Mouse (Mus musculus): ENCODE data around the gene 4933425L06Rik.

Gene 4933425L06Rik

DNA sequence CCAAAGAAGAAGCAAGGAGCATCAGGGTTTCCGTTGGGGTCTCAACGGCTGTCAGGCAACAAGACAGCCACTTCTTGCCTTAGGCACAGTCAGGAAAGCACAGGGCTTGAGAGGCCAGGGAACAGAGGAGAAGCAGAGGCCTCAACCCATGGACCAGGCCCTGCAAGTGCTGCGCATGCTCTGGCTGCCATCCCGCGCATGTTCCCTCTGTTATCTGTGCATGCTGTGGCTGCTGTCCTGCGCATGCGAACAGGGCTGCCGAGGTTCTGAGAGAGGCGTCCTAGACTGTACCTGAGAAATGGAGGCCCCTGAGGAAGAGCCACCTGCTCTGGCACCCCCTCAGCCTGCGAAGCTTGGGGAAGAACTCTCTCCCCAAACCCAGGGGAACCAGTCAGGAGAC is at the start of gene 4933425L06Rik:
TSS of gene 4933425L06Rik (plus strand) at position 261 of the 400 bp plus-strand sequence.
- DNase-seq (ENCODE audit: low read depth, low spot score), result no peak

DNA sequence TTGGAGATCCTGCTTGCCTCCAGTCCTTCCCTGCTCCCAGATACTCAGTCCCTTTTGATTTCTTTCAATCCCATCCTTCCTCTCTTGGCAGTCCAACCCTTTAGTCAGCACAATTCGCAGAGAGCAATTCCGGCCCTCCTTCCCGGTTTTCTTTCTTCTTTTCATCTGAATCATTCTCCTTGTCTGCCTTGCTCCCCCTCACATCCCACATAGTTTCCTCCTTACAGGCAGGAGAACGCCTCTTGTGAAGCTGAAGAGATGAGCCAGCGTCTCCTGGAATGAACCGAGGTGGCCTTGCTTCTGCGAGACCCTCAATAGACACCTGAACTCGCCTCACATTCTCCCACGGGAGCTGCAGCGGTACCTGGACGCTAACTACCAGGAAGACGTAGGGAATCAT is 44.1 kb upstream of the 4933425L06Rik start:
- DNase-seq (ENCODE audit: low read depth, low spot score), result peak; percentile 77

DNA sequence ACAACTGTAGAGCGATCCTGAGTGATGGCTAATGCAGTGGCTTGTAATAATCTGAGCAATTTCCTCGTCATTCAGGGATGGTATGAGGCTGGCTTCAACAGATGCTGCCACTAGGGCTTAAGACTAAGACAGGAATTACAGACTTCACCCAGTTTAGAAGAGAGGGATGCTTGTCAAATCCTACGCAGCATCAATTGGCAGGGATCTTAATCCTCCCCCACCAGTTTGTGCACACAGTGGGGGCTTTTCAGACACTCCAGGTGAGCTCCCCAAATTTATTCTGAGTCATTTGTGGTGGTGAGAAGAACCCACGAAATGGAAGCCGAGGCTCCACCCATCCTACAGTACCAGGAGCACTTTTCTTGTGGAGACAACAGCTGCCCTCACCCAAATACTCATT is 43.6 kb upstream of the 4933425L06Rik start:
- DNase-seq (ENCODE audit: low read depth, low spot score), result no peak

DNA sequence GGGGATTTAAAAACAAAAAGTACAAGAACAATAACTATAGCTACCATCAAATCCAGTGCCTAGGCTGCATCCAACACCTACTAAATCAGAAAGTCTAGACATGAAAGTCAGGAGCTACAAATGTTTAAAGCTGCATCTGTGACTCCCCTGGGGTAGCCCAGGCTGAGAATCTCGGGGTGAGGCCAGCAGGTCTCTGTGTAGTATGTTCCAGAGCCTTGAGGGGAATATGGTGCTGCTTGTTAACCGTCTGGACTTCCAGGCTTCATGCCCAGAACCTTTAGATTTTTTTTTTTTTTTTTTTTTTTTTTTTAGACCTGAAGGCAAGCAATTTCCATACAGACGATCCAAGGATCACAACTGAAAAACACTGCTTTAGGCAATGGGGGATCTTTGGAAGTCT is 38.0 kb upstream of the 4933425L06Rik start:
- no peak for DNase-seq (ENCODE audit: low read depth, low spot score)

DNA sequence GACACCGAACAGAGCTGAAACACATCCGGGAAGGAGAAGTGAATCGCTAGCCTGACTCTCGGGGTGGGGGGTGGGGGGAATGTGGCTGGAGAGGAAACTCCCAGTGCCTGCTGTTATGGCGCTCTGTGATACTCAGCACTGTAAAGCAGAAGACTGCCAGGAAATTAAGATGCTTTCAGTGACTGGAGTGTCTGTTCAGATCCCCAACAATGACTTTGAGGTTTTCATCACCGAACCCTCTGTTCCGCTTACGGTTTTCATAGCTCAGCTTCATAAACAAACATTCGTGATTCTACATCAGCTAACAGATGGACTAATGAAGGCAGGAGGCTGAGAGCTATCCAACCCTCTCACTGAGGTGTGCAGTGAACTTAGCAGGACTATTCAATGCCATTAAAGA is 34.5 kb upstream of the 4933425L06Rik start:
- DNase-seq (ENCODE audit: low read depth, low spot score), result no peak

DNA sequence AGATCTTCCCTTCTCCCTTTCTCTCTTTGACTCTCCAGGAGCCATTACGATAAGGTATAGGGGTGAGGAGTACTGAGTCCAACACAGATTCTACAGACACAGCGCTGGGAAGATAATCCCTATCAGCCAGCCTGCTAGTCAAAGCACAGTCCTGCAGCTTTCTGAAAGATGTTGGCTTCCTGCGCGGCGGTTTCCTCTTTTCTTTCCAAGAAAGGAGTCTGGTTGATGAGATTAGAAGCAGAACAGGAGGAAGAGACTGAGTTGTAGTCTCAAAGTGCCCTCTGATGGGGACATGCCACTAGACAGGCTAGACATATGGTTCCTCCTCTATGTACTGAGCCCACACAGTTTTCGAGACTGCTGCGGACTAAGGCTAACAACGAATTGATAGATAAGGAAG is 33.3 kb upstream of the 4933425L06Rik start:
- no peak for DNase-seq (ENCODE audit: low read depth, low spot score)

DNA sequence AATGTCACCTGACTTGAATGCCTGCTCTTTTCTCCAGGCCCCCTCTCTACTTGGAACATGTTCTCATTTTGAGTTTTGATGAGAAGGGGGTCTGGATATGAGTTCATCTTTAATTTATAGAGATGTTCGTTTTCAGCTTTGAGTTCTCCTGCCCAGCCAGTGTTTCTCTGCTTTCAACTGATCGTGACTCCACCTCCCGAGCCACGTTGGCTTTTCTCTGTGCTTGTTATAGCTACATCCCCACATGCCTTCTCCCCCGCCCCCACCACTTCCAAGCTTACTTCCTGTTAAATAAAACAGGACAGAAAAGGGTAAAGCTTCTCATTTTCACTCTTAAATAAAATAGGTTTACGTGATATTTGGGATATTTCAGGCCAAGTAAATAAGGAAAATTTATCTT is 30.5 kb upstream of the 4933425L06Rik start:
- no peak for DNase-seq (ENCODE audit: low read depth, low spot score)

DNA sequence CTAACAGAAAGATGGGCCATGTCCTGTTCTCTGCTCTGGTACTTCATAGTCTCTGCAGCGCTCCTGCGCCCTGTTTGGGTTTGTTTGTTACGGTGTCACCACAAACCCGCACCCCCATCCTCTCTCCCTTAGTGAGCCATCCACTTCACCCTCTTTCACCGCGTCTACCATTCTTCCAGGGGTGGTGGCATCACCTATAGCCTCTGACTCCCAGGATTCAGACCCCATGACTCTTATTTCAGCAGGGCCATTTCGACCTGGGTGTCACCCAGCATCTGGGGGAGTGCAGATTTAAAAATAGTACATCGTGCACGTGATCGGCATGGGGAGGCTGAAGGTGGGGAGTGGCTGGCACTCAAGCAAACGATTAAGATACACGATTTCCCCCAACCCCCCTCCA is 28.3 kb upstream of the 4933425L06Rik start:
- DNase-seq (ENCODE audit: low read depth, low spot score), result no peak

DNA sequence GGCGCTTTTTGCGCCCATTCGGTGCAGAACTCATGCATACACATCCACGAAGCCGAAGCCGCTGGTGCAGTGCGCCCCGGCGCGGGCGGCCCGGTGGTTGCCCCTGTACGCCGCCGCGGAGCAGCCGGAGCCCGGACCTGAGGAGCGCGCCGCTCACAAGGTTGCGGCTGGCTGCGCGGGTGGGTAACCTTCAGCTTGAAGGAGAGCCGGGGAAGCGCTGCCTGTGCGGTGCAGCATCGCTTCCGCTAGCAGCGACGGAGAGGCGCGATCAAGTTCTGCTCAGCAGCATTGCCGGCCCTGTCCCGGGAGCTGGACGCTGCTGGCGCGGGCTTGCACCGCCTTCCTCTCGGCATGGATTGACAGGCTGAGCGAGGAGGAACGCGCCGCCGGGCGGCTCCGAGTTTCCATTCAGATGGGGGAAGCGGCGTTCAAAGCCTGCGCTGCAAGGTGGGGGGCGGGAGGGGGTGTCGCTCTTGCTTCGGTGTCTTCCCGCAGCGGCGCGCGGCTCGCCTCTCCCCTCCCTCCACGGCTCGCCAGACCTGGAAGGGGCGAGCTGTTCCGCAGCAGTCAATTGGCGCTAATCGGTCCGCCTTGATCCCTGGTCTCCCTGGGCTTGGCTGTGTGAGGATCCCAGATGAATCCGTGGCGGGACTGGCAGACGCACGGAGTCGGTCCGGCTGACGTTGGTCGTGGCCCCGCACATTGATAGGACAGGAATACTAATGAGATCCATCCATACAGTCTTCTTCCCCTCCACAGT is 27.6 kb upstream of the 4933425L06Rik start, which contains the start of gene Rgs7bp:
TSS of gene Rgs7bp (minus strand) at position 750 of the 760 bp plus-strand sequence.
- peak; percentile 87 for DNase-seq (ENCODE audit: low read depth, low spot score)

DNA sequence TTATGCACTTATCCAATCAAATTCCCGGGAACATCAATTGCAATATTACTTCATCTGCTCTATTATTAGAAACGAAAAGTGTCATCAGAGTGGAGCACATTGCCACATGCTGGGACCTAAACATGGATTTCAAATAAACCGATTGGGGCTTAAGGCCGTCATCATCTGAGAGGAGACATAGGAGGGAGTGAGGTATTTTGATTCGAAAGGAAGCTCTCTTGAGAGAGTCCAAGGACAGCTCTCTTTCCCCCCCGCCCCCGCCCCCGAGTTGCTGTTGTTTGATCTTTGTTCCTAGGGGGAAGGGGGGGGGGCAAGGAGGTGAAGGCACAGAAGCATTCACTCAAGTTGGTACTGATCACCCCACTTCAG is 27.0 kb upstream of the 4933425L06Rik start:
- DNase-seq (ENCODE audit: low read depth, low spot score), result no peak

DNA sequence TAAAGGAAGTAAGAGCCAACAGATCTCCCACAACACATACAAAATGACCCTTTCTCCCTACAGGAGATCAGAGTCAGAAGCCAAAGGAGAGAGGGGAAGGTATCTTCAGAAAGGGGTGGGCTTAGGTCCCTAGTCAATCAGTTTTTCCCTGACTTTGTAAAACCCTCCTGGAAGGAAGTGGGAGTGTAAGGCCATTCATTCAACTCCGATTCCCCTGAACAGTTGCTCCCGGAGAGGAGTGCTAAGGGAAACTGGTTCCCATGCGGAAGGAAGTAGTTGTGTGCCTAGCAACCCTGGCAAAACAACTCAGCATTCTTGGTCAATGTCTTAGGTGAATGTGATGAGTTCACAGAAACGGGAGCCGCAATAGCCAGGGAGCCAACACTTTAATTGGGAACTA is 26.5 kb upstream of the 4933425L06Rik start:
- no peak for DNase-seq (ENCODE audit: low read depth, low spot score)

DNA sequence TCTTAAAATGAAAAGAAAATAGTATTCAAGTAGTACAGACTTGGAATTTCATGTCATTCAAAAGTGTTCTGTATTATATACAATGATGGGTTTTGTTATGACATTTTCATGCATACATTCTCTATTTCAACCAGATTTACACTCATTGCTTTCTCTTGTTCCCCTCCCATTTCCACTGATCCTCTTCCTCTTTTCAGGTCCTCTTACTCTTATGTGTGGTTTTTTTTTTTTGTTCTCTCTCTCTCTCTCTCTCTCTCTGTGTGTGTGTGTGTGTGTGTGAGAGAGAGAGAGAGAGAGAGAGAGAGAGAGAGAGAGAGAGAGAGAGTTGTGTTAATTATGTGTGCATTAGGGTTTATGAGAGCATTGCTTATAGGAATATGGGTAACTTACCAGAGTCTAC is 15.8 kb upstream of the 4933425L06Rik start:
- no peak for DNase-seq (ENCODE audit: low read depth, low spot score)

DNA sequence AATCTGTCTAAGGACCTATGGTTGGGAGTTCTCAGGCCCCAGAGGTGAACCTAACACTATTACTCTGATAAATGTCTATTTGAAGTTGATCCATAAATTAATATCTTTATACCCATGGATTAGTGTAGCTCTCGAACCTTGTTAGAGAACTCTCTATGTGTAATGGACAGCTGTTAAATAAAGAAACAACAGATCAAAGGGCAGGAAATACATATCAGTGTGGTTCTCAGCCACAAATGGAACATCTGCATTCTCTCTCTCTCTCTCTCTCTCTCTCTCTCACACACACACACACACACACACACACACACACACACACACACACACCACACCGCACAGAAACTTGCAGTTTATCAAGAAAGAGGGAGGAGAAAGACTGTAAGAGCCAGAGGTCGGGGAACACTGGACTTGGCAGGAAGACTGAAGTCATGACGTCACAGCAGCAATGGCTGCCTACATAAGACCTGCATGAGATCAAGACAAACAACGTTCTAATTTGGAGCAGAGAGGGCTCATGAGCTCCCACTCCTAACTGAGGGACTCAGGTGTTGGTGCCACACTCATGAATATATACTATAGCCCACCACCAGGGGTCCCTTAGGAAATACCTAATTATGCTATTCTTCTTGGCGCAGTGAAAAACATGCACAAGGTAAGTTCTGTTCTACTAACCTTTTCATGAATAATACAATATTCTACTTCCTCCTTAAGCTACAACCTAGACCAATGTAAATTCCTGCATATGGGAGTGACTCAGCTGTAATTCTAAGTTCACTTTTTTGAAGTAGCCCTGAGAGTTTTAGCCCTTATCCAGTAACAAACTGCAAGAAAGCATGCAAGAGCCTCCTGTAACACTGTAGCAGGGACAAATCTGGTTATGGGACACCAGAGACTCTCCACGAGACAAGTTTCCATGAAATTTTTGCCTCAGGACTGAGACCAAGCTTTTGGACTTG is 14.8 kb upstream of the 4933425L06Rik start:
- no peak for DNase-seq (ENCODE audit: low read depth, low spot score)

DNA sequence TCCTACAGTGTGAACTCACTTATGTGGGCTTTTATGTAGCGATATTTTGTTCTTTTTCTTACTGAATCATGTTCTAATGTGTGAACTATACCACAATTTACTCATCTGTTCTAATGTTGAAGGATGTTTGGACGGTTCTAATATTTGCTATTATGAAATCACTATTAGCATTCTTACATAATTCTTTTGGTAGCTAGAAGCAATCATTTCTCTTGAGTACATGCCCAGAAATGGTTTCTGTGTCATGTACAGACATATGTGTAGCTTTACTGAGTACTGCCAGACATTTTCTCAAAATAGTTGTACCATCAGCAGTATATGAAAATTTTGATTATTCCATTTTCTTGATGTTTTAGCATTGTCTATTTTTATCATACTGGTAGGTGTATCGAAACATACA is 7.4 kb downstream of the 4933425L06Rik start:
- no peak for DNase-seq (ENCODE audit: low read depth, low spot score)

DNA sequence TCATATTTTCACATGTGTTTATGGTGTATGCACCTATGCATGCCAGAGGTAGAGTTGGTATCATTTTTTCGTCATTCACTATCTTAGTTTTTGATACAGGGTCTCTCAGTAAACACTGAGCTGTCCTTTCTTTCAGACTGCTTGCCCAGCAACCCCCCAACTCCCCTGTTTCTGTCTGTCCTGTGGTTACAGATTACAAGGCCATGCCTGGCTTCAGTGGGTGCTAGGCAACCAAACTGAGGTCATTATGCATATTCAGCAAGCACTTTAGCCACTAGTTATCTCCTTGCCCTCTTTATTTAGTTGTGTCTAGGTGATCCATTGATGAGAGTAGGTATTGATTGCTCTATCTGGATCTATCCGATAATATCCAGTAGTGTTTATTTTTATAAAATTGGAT is 14.4 kb downstream of the 4933425L06Rik start:
- no peak for DNase-seq (ENCODE audit: low read depth, low spot score)

DNA sequence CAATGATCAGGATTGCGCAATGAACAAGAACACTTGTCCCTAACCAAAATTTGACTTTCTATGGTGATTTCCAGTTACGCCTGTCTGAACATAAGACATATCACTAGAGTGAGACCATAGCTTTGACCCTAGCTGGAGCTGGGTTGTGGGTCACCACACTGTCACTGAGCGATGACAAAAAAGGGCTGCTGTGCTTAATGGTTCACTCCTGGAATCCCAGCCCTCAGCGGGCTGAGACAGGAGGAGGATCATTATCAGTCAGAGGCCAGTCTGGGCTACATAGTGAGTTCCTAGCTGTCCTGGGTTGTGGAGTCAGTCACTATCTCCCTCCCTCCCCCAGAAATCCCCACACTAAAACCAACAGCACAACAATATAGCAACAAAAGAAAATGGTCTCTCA is 18.8 kb downstream of the 4933425L06Rik start:
- DNase-seq (ENCODE audit: low read depth, low spot score), result no peak

DNA sequence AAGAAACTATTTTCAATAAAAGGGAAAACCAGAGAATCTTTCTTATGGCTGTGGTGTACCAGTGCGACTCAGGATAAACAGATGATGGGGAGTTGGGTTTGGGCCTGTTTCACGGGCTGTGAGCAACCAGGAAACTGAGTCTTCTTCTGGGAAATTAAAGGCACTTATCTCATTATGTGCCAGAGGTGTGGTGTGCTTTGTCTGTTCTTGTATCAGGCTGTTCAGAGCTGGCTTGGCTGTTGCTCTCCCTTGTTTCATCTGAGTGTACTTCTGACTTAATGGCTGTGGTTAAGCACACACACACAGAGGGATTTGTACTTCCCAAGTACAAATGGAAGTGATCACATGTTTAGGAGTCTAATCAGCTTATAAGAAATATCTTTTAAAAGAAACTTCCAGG is 22.5 kb downstream of the 4933425L06Rik start:
- no peak for DNase-seq (ENCODE audit: low read depth, low spot score)

DNA sequence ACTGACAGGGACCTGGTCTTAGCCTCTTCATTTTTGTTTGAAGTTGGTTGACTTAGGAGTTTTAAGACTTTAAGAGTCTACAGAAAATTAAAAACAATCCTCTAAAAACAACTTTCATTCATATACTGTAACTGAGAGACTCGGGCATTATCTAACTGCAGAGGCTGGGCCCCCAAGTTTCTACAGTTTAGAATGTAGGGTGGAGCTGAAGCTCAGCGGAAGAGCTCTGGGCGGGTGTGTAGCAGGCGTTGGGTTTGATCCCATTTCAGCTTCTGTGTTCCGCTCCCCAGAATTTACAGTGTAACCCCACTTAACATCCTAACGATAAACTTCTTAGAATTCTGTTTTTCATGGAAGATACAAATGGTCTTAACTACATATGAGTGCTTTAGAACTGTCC is 29.7 kb downstream of the 4933425L06Rik start:
- DNase-seq (ENCODE audit: low read depth, low spot score), result no peak

DNA sequence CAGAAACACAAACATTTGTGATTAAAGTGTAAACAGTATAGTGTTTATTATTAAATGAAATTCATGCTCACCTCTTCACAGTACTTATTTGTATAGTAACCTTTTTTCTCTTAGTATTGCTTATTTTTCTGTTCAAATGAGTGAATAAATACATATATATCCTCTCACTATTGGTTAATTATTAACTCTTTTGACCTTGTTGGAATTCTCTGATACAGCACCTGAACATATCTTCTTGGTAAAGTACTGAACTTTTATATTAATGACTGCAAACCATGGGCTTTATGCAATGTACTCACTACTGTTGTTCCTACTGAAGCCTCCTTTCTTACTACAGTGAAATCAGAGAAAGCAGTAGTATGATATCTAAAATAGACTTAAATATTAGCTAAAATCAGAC is 39.7 kb downstream of the 4933425L06Rik start:
- DNase-seq (ENCODE audit: low read depth, low spot score), result no peak

DNA sequence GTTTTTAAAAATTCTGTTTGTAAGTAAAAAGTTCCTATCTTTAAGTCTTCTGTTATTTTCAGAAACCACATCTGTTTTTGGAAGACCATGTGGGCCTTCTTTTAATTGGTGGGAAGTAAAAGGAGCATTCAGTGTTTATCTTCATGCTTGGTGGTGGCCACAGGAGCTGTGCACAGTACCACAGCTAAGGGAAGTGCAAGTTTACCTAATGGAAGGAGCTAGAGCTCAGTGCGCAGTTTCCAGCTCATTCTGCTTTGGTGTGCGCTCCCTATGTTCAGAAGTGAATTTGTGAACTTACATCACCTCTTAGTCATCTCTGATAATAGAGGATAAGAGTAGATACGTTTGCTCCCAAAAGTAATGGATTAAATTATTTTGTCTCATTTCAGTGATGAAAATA is 40.2 kb downstream of the 4933425L06Rik start:
- DNase-seq (ENCODE audit: low read depth, low spot score), result no peak

DNA sequence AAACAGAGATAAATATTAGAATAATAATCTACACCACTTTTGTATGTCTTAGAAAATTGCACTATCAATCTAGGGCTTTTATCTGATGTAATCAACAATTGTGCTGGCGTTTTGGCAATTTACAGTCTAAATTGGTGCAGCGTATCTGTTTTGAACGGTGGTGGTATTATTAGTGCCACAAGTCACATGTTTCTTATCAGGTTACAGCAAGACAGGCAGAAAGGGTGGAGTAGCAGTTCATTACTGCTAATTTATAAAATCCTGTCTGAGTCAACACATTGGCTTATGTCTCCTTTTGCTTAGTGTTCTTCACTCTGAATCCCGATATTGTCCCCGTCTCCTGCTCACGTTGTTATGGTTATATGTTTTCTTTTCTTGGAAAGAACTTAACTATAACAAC is 48.2 kb downstream of the 4933425L06Rik start:
- DNase-seq (ENCODE audit: low read depth, low spot score), result no peak

DNA sequence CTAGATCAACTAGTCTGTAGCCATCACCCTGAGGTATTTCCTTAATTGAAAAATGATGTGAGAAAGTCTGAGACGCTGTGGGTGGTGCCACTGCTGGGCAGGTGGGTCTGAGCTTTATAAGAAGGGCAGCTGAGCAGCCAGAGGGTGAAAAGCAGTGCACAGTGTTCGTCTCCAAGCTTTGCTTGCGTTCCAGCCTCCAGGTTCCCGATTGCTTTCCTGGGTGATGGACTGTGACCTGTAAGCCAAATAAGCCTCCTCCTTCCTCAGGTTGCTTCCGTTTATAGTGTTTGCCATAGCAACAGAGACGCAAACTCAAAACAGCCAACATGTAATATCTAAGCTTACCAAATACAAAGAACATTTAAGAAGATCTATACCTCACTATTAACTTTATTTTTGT is 50.4 kb downstream of the 4933425L06Rik start:
- no peak for DNase-seq (ENCODE audit: low read depth, low spot score)

DNA sequence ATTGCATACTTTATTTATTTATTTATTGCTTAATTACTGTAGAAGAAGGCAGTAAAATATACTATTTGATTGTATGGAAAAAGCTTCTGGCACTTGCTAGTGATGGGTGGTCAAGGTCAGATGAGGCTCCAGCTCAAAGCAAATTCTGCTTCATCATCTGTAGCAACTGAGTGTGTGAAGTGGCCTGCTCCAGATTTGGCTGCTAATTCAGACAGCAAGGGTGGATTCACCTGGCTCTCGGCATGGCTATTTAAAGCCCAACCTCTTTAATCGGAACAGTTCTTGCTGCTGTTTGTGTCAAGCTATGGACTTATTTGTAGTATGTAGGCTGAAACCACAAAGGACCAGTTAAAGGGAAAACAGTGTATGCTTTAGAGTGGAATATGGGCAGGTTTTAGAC is 50.9 kb downstream of the 4933425L06Rik start:
- DNase-seq (ENCODE audit: low read depth, low spot score), result no peak

All from telencephalon, adult 2 months (tissue).